In genomic region chr10:18046380-18046779, GRCm38 (mm10) we compare ENCODE assay signal across 13 mouse cellular contexts.
"Had no signal": no experiment of that assay in that cellular context is flagged by ENCODE, and none has a peak within 500 bp of the region (broad histone marks: within the 10 kb centered on the region; RNA-seq: fewer than 3 reads in every experiment).

No protein-coding gene starts in this region.

- H3K4me1 ChIP-seq: kidney, embryonic 15.5 days; limb, embryonic 13.5 days; midbrain, embryonic 13.5 days; neural tube, embryonic 15.5 days had no signal

- H3K9me3 ChIP-seq: kidney, embryonic 15.5 days; limb, embryonic 13.5 days; midbrain, embryonic 13.5 days; neural tube, embryonic 15.5 days had no signal

- H3K4me3 ChIP-seq: kidney, embryonic 15.5 days; limb, embryonic 13.5 days; midbrain, embryonic 13.5 days; myocyte; neural tube, embryonic 15.5 days had no signal

- H3K27ac ChIP-seq: kidney, embryonic 15.5 days; limb, embryonic 13.5 days; liver, embryonic 14.5 days; midbrain, embryonic 13.5 days; neural tube, embryonic 15.5 days had no signal

- H3K9ac ChIP-seq: kidney, embryonic 15.5 days; limb, embryonic 13.5 days; liver, embryonic 14.5 days; midbrain, embryonic 13.5 days; neural tube, embryonic 15.5 days had no signal

- DNase-seq: kidney, postnatal 25 days; layer of hippocampus, adult 9-11 months; layer of hippocampus, postnatal 36 days; lung, adult 18-20 months; right cerebral cortex, adult 18-20 months; right cerebral cortex, postnatal 25 days; thymus, postnatal 4 days had no signal

- H3K4me2 ChIP-seq: kidney, embryonic 15.5 days; limb, embryonic 13.5 days; midbrain, embryonic 13.5 days; neural tube, embryonic 15.5 days had no signal

- H3K27me3 ChIP-seq: kidney, embryonic 15.5 days; limb, embryonic 13.5 days; midbrain, embryonic 13.5 days; neural tube, embryonic 15.5 days had no signal

- ATAC-seq: midbrain, embryonic 13.5 days had no signal

- H3K36me3 ChIP-seq: kidney, embryonic 15.5 days; limb, embryonic 13.5 days; midbrain, embryonic 13.5 days; neural tube, embryonic 15.5 days had no signal
